9 mouse cellular contexts compared by ENCODE assay signal in genomic region chr5:137532808-137533116, GRCm38 (mm10). TPM values are rescaled to one million over a fixed set of nuclear protein-coding genes. Genes with fewer than 3 reads are reported as not detected.
DNase-seq lines count a peak whose midpoint lies in the region; ATAC-seq and TF ChIP-seq lines count a peak whose summit lies in the region.
"Had no signal": no experiment of that assay in that cellular context is flagged by ENCODE, and none has a peak within 500 bp of the region (broad histone marks: within the 10 kb centered on the region; RNA-seq: fewer than 3 reads in every experiment).

No protein-coding gene starts in this region.

- ATAC-seq in heart, embryonic 11.5 days (replicated peaks; ENCODE audit: insufficient number of reproducible peaks, low FRiP score, low TSS enrichment): peak; percentile 4; the same call in 1 of the 2 replicates
- ATAC-seq in forebrain, embryonic 16.5 days: no peak; the same call in 1 of the 2 replicates
- peak; percentile 10 for ATAC-seq in megakaryocyte, adult 5-6 weeks (ENCODE audit: poor library complexity, severe bottlenecking)

- WGBS in heart, embryonic 11.5 days (ENCODE audit: insufficient replicate concordance): 0% methylated on average over 10 of the region's 12 CpGs
- WGBS in forebrain, embryonic 16.5 days: 0% methylated on average over 11 of the region's 12 CpGs

- TF ChIP-seq EP300 in ES-Bruce4 (IDR thresholded peaks at IDR 0.05; ENCODE audit: insufficient read depth, low read depth, low read length): no peak

- no peak for DNase-seq in heart, postnatal 36 days
- DNase-seq in spleen, postnatal 4 days (ENCODE audit: low spot score in 2 of 2): no peak
- no peak for DNase-seq in right cerebral cortex, postnatal 14 days
- no peak for DNase-seq in layer of hippocampus, postnatal 10 days (ENCODE audit: low spot score in 2 of 2)

- peak overlapping the region; percentile 75 for H3K4me3 ChIP-seq in heart, embryonic 11.5 days (ENCODE audit: low read depth, low read length)
- peak overlapping the region; percentile 91 for H3K4me3 ChIP-seq in ES-Bruce4 (ENCODE audit: low read depth, low read length)
- peak overlapping the region; percentile 81 for H3K4me3 ChIP-seq in forebrain, embryonic 16.5 days (replicated peaks; ENCODE audit: low read length)

- peak overlapping the region; percentile 72 for H3K9ac ChIP-seq in heart, embryonic 11.5 days (ENCODE audit: low read depth, low read length)
- peak overlapping the region; percentile 75 for H3K9ac ChIP-seq in ES-Bruce4 (ENCODE audit: low read depth, poor library complexity, severe bottlenecking)
- H3K9ac ChIP-seq in forebrain, embryonic 16.5 days (replicated peaks; ENCODE audit: low read depth, low read length): peak overlapping the region; percentile 92

- peaks cover 21% of the 10 kb centered on the region for H3K36me3 ChIP-seq in heart, embryonic 11.5 days (ENCODE audit: control insufficient read depth, insufficient read depth, low read length)
- H3K36me3 ChIP-seq in ES-Bruce4 (ENCODE audit: control insufficient read depth, insufficient read depth, low read length, poor library complexity, severe bottlenecking): peaks cover 7% of the 10 kb centered on the region
- peaks cover 17% of the 10 kb centered on the region for H3K36me3 ChIP-seq in forebrain, embryonic 16.5 days (ENCODE audit: control insufficient read depth, insufficient read depth)

- no peak for TF ChIP-seq POLR2A in ES-Bruce4 (IDR thresholded peaks at IDR 0.05; ENCODE audit: insufficient read depth, low read length)

- intact Hi-C loops in heart, postnatal 36 days (cut with DNase I): loop anchor here (1.0 to 5.0 kb wide), 5 partner anchors 21 to 214 kb away; partner anchors contain the start of genes Ephb4, Mospd3 and Pop7

- H3K27ac ChIP-seq in heart, embryonic 11.5 days (ENCODE audit: low read depth, low read length): peak overlapping the region; percentile 41
- no peak overlapping the region for H3K27ac ChIP-seq in ES-Bruce4 (ENCODE audit: insufficient read depth, low read length)
- peak overlapping the region; percentile 97 for H3K27ac ChIP-seq in forebrain, embryonic 16.5 days (ENCODE audit: low read length)

- TF ChIP-seq CTCF in ES-Bruce4 (IDR thresholded peaks at IDR 0.05; ENCODE audit: low read depth, low read length): no peak

- H3K27me3 ChIP-seq in heart, embryonic 11.5 days (ENCODE audit: control insufficient read depth, insufficient read depth, low read length): no peaks in the 10 kb centered on the region
- H3K27me3 ChIP-seq in ES-Bruce4 (ENCODE audit: control insufficient read depth, insufficient read depth, low read length, poor library complexity, severe bottlenecking): no peaks in the 10 kb centered on the region
- no peaks in the 10 kb centered on the region for H3K27me3 ChIP-seq in forebrain, embryonic 16.5 days (replicated peaks; ENCODE audit: control insufficient read depth, insufficient read depth, low read length)

- peaks cover 3% of the 10 kb centered on the region; the same call in 1 of the 2 replicates for H3K4me1 ChIP-seq in heart, embryonic 11.5 days (ENCODE audit: control insufficient read depth, insufficient read depth, low read length)
- no peaks in the 10 kb centered on the region for H3K4me1 ChIP-seq in ES-Bruce4 (ENCODE audit: control insufficient read depth, insufficient read depth, low read length)
- H3K4me1 ChIP-seq in forebrain, embryonic 16.5 days (replicated peaks; ENCODE audit: control insufficient read depth, insufficient read depth, low read length): peaks cover 15% of the 10 kb centered on the region

- no peaks in the 10 kb centered on the region for H3K9me3 ChIP-seq in heart, embryonic 11.5 days (replicated peaks; ENCODE audit: control insufficient read depth, low read length)
- H3K9me3 ChIP-seq in ES-Bruce4 (replicated peaks; ENCODE audit: control insufficient read depth, insufficient read depth, low read length, poor library complexity, severe bottlenecking): no peaks in the 10 kb centered on the region
- no peaks in the 10 kb centered on the region for H3K9me3 ChIP-seq in forebrain, embryonic 16.5 days (ENCODE audit: control insufficient read depth, low read length)

- H3K4me2 ChIP-seq in heart, embryonic 11.5 days: peak overlapping the region; percentile 99
- H3K4me2 ChIP-seq in forebrain, embryonic 16.5 days (ENCODE audit: low read length): peak overlapping the region; percentile 90

RNA-seq across cellular contexts. Expression of gene Epo, which starts 0.3 kb away (rescaled TPM):
- polyA plus RNA-seq in heart, embryonic 11.5 days (2014; fragmentation: Nextera tagmentation; extraction: Ambion mirVana): not detected in 2 replicates
- total RNA-seq in heart, postnatal 36 days (2021): not detected
- not detected in 2 replicates for polyA plus RNA-seq in ES-Bruce4 (2011; ENCODE audit: insufficient read depth, insufficient read length, low read depth, missing spikeins)
- not detected in 2 replicates for polyA plus RNA-seq in forebrain, embryonic 16.5 days (2015; fragmentation: Nextera tagmentation; extraction: Ambion mirVana)
- not detected in 2 replicates for total RNA-seq in megakaryocyte, adult 5-6 weeks (2015)
- total RNA-seq in megakaryocyte, adult 5-6 weeks (2017): not detected in 2 replicates
- not detected for total RNA-seq in layer of hippocampus, postnatal 10 days (2021)
- polyA plus RNA-seq: gonadal fat pad, adult 2 months had no signal

RNA-seq across cellular contexts. Expression of gene Gnb2, which starts 0.5 kb away (rescaled TPM):
- polyA plus RNA-seq in heart, embryonic 11.5 days (2014; fragmentation: Nextera tagmentation; extraction: Ambion mirVana): 307 and 318 TPM in 2 replicates
- 100 to 1,000 TPM; 245 to 248 TPM for total RNA-seq in heart, postnatal 36 days (2021)
- polyA plus RNA-seq in ES-Bruce4 (2011; ENCODE audit: insufficient read depth, insufficient read length, low read depth, missing spikeins): 208 and 237 TPM in 2 replicates
- polyA plus RNA-seq in forebrain, embryonic 16.5 days (2015; fragmentation: Nextera tagmentation; extraction: Ambion mirVana): 498 and 517 TPM in 2 replicates
- total RNA-seq in megakaryocyte, adult 5-6 weeks (2015): 393 and 449 TPM in 2 replicates
- total RNA-seq in megakaryocyte, adult 5-6 weeks (2017): 377 and 389 TPM in 2 replicates
- 100 to 1,000 TPM; 874 to 885 TPM for total RNA-seq in layer of hippocampus, postnatal 10 days (2021)

RNA-seq across cellular contexts. Expression of gene Gigyf1, which starts 14.4 kb away (rescaled TPM):
- 6.8 and 9.5 TPM in 2 replicates for polyA plus RNA-seq in heart, embryonic 11.5 days (2014; fragmentation: Nextera tagmentation; extraction: Ambion mirVana)
- 10 to 100 TPM; 29.5 to 35.4 TPM for total RNA-seq in heart, postnatal 36 days (2021)
- 33.5 and 37.9 TPM in 2 replicates for polyA plus RNA-seq in ES-Bruce4 (2011; ENCODE audit: insufficient read depth, insufficient read length, low read depth, missing spikeins)
- polyA plus RNA-seq in forebrain, embryonic 16.5 days (2015; fragmentation: Nextera tagmentation; extraction: Ambion mirVana): 16.5 and 20.2 TPM in 2 replicates
- 8.3 and 8.5 TPM in 2 replicates for total RNA-seq in megakaryocyte, adult 5-6 weeks (2015)
- total RNA-seq in megakaryocyte, adult 5-6 weeks (2017): 5.6 and 5.9 TPM in 2 replicates
- total RNA-seq in layer of hippocampus, postnatal 10 days (2021): 10 to 100 TPM; 40.2 to 50.4 TPM

RNA-seq across cellular contexts. Expression of gene Actl6b, which starts 20.6 kb away (rescaled TPM):
- 0.65 and 1.0 TPM in 2 replicates for polyA plus RNA-seq in heart, embryonic 11.5 days (2014; fragmentation: Nextera tagmentation; extraction: Ambion mirVana)
- total RNA-seq in heart, postnatal 36 days (2021): not detected
- not detected in 2 replicates for polyA plus RNA-seq in ES-Bruce4 (2011; ENCODE audit: insufficient read depth, insufficient read length, low read depth, missing spikeins)
- polyA plus RNA-seq in forebrain, embryonic 16.5 days (2015; fragmentation: Nextera tagmentation; extraction: Ambion mirVana): 254 and 298 TPM in 2 replicates
- total RNA-seq in megakaryocyte, adult 5-6 weeks (2015): not detected in 2 replicates
- not detected in 2 replicates for total RNA-seq in megakaryocyte, adult 5-6 weeks (2017)
- total RNA-seq in layer of hippocampus, postnatal 10 days (2021): 100 to 1,000 TPM; 124 to 134 TPM

RNA-seq across cellular contexts. Expression of gene Pop7, which starts 30.4 kb away (rescaled TPM):
- 46.5 and 50.0 TPM in 2 replicates for polyA plus RNA-seq in heart, embryonic 11.5 days (2014; fragmentation: Nextera tagmentation; extraction: Ambion mirVana)
- total RNA-seq in heart, postnatal 36 days (2021): 10 to 100 TPM; 13.1 to 14.1 TPM
- 14.4 and 15.0 TPM in 2 replicates for polyA plus RNA-seq in ES-Bruce4 (2011; ENCODE audit: insufficient read depth, insufficient read length, low read depth, missing spikeins)
- polyA plus RNA-seq in forebrain, embryonic 16.5 days (2015; fragmentation: Nextera tagmentation; extraction: Ambion mirVana): 66.8 and 74.7 TPM in 2 replicates
- 20.4 and 27.5 TPM in 2 replicates for total RNA-seq in megakaryocyte, adult 5-6 weeks (2015)
- 11.9 and 14.9 TPM in 2 replicates for total RNA-seq in megakaryocyte, adult 5-6 weeks (2017)
- total RNA-seq in layer of hippocampus, postnatal 10 days (2021): 10 to 100 TPM; 30.7 to 36.5 TPM
